In genomic region chr2:43613571-43613970, GRCm38 (mm10) we compare ENCODE assay signal across 8 mouse cellular contexts. TPM values are rescaled to one million over a fixed set of nuclear protein-coding genes. Genes with fewer than 3 reads are reported as not detected.
DNase-seq lines count a peak whose midpoint lies in the region; ATAC-seq and TF ChIP-seq lines count a peak whose summit lies in the region.

No protein-coding gene starts in this region.

- H3K36me3 ChIP-seq in kidney, adult 2 months (ENCODE audit: control insufficient read depth, insufficient read depth, low read length): no peaks in the 10 kb centered on the region

- no peak for TF ChIP-seq POLR2A in kidney, adult 2 months (IDR thresholded peaks at IDR 0.05; ENCODE audit: low read depth, low read length)

- peak; percentile 34 for DNase-seq in kidney, adult 2 months
- DNase-seq in kidney, adult 11 months: no peak
- DNase-seq in Muller cell, postnatal 12 days (ENCODE audit: inconsistent ontology term): peak; percentile 15
- peak; percentile 86 for DNase-seq in embryo, embryonic 10.5 days (ENCODE audit: low spot score)
- peak; percentile 35 for DNase-seq in naive thymus-derived CD4-positive, alpha-beta T cell, adult 2 months (ENCODE audit: low read depth)
- no peak for DNase-seq in frontal cortex, postnatal 10 days (ENCODE audit: low spot score in 2 of 2)
- DNase-seq in cerebellum, adult 9-11 months: no peak

- no peak overlapping the region for H3K4me3 ChIP-seq in kidney, adult 2 months (ENCODE audit: insufficient read depth, low read depth, low read length)

- no peaks in the 10 kb centered on the region for H3K27me3 ChIP-seq in kidney, adult 2 months (replicated peaks; ENCODE audit: control insufficient read depth, insufficient read depth, low read length)

- 6% methylated on average over 6 of the region's 6 CpGs for WGBS in kidney, adult 2 months

- no peak for ATAC-seq in frontal cortex, adult (ENCODE audit: low TSS enrichment)

- no peak for TF ChIP-seq CTCF in kidney, adult 2 months (conservative IDR thresholded peaks at IDR 0.05; ENCODE audit: insufficient read depth, insufficient read length, low read depth, low read length)

- H3K27ac ChIP-seq in kidney, adult 2 months (ENCODE audit: insufficient read depth, low read depth, low read length): no peak overlapping the region

- no peaks in the 10 kb centered on the region for H3K4me1 ChIP-seq in kidney, adult 2 months (ENCODE audit: control insufficient read depth, insufficient read depth, low read length)

RNA-seq across cellular contexts. Expression of gene Kynu, which starts 58.4 kb away (rescaled TPM):
- 12.7 and 16.7 TPM in 2 replicates for polyA plus RNA-seq in kidney, adult 2 months (2012; rRNA removed)

Comparison
In these comparisons a context has a peak if more than half of its experiments do, and no peak if none do; other contexts are left out.
1. DNase-seq: peak in kidney, adult 2 months (single experiment), Muller cell, postnatal 12 days (single experiment), embryo, embryonic 10.5 days (single experiment) and naive thymus-derived CD4-positive, alpha-beta T cell, adult 2 months (single experiment); none in kidney, adult 11 months (single experiment), frontal cortex, postnatal 10 days (0 of 2) and cerebellum, adult 9-11 months (single experiment).